Mouse (Mus musculus) kidney, adult 2 months (tissue): ENCODE results near the gene Rdx. TPM values are rescaled to one million over a fixed set of nuclear protein-coding genes. Genes with fewer than 3 reads are reported as not detected.

Experiments
- DNase-seq: peaks from one replicate; pipeline ENCODE4 v3.0.0; 2021
- H3K27ac ChIP-seq: fragments of 200-500 bp; 2 replicates; pipeline ENCODE4 v1.5.1; 2012; ENCODE audit warnings: low read depth, low read length, control low read depth, inconsistent platforms; ENCODE audit not compliant: insufficient read depth
- H3K27me3 ChIP-seq: fragments of 200-500 bp; replicated peaks from 2 replicates; pipeline ENCODE4 v1.6.1; 2012; ENCODE audit warnings: mild to moderate bottlenecking, moderate library complexity, low read length, inconsistent platforms; ENCODE audit not compliant: control insufficient read depth, insufficient read depth
- H3K36me3 ChIP-seq: fragments of 200-500 bp; 2 replicates; pipeline ENCODE4 v1.6.1; 2012; ENCODE audit warnings: mild to moderate bottlenecking, moderate library complexity, low read length, inconsistent platforms; ENCODE audit not compliant: control insufficient read depth, insufficient read depth
- H3K4me1 ChIP-seq: fragments of 200-500 bp; 2 replicates; pipeline ENCODE4 v1.6.1; 2011; ENCODE audit warnings: low read length; ENCODE audit not compliant: control insufficient read depth, insufficient read depth
- H3K4me3 ChIP-seq: fragments of 200-500 bp; 2 replicates; pipeline ENCODE4 v1.5.1; 2011; ENCODE audit warnings: mild to moderate bottlenecking, low read depth, low read length, control low read depth; ENCODE audit not compliant: insufficient read depth
- CTCF ChIP-seq: fragments of 200-500 bp; conservative IDR thresholded peaks from 2 replicates; pipeline ENCODE4 v1.5.1; 2011; ENCODE audit warnings: low read depth, mild to moderate bottlenecking, control low read depth, low read length, moderate library complexity, mixed read lengths; ENCODE audit not compliant: insufficient read depth, insufficient read length
- POLR2A ChIP-seq: fragments of 200-500 bp; IDR thresholded peaks from one replicate; pipeline ENCODE4 v1.6.1; 2011; ENCODE audit warnings: low read depth, low read length, control low read depth
- WGBS: fragments of 180-500 bp; shearing (Covaris S2); methylation state at CpG from one replicate; pipeline ENCODE4 v1.1.7; 2018; 5-methylcytosine and 5-hydroxymethylcytosine counted together
- polyA plus RNA-seq: library from polyadenylated mRNA; depleted of rRNA; stranded (reverse); fragments of >200 nt; gene quantifications from 2 replicates; pipeline ENCODE4 v1.2.3, GENCODE M21; 2012

Gene Rdx
- polyA plus RNA-seq, 1 experiment: 39.2 TPM

DNA sequence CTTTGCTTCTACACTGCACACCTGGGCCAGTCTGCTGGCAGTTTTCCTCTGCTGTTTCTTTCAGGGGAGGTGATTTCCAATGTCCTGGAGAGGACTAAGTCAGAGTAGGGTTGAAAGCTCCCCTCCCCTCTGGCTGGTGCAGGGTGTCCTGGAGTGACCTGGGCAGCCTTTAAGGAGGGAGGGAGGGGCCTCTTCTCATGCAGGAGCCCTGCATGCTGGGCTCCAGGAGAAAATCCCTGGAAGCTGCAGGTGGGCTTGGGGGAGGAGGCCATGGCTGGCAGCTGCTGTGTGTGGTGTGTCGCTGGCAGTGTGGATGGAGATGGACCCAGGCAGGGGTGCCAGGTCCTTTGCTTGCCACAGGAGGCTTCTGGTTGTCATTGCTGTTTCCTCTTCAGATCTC lies 50.4 kb downstream of the Rdx start:
- DNase-seq: no peak
- Histone ChIP-seq H3K4me3 (no peak overlapping the region), H3K27ac (no peak overlapping the region), H3K27me3 (no peaks in the 10 kb centered on the region), H3K4me1 (0 out of 2 replicates have a peak, but pooled peaks cover 8% of the 10 kb centered on the region), H3K36me3 (no peaks in the 10 kb centered on the region)
- WGBS: 81% methylated on average over 1 of the region's 1 CpGs
- TF ChIP-seq POLR2A (no peak), CTCF (no peak)

DNA sequence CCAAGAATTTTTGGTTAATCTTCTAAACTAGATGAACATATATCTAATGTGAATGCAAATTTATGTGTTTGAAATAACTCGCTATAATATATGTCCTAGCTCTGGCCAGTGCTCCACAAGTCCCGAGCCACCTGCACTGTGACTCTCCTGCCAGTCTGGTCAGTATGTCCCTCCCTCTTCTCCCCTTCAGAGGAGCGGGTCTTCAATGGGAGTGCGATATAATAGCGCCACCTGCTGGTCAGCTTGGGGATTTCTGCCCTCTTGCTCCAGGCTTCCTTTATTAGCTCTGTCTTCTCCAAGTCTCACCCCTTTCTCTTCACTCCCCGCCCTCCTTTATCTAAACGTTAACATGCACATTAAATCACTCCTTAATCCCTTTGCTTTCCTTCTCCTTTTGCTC lies 51.6 kb downstream of the Rdx start:
- no peaks in the 10 kb centered on the region for H3K27me3 ChIP-seq
- no peaks in the 10 kb centered on the region for H3K36me3 ChIP-seq
- 0 out of 2 replicates have a peak, but pooled peaks cover 5% of the 10 kb centered on the region for H3K4me1 ChIP-seq
- no peak overlapping the region; the same call in 1 of the 2 replicates for H3K27ac ChIP-seq
- peak; percentile 85 for DNase-seq
- TF ChIP-seq CTCF: peak; percentile 99
- TF ChIP-seq POLR2A: no peak
- under 1% methylated on average over 7 of the region's 7 CpGs for WGBS
- H3K4me3 ChIP-seq: no peak overlapping the region

DNA sequence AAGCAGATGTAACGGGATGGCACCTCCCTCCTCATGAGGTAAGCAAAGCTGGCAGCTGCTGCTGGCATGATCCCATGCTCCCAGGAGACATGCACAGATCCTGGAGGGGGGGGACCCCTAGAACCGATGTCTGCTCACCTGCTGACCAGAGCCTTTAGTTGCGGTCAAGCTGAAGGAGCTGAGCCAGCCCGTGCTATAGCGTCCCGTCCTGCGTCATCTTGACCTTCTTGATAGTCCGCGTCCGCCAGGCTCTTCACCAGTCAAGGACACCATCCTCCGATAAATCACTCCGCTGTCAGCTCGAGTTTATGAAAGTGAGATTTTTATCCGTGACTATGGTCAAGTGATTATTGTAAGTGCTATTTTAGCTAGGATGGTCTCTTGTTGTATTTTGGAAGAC lies 53.5 kb downstream of the Rdx start:
- 93% methylated on average over 14 of the region's 14 CpGs for WGBS
- DNase-seq: no peak
- no peak overlapping the region for H3K4me3 ChIP-seq
- TF ChIP-seq CTCF: no peak
- TF ChIP-seq POLR2A: no peak
- no peaks in the 10 kb centered on the region for H3K36me3 ChIP-seq
- no peak overlapping the region for H3K27ac ChIP-seq
- 0 out of 2 replicates have a peak, but pooled peaks cover 5% of the 10 kb centered on the region for H3K4me1 ChIP-seq
- no peaks in the 10 kb centered on the region for H3K27me3 ChIP-seq

DNA sequence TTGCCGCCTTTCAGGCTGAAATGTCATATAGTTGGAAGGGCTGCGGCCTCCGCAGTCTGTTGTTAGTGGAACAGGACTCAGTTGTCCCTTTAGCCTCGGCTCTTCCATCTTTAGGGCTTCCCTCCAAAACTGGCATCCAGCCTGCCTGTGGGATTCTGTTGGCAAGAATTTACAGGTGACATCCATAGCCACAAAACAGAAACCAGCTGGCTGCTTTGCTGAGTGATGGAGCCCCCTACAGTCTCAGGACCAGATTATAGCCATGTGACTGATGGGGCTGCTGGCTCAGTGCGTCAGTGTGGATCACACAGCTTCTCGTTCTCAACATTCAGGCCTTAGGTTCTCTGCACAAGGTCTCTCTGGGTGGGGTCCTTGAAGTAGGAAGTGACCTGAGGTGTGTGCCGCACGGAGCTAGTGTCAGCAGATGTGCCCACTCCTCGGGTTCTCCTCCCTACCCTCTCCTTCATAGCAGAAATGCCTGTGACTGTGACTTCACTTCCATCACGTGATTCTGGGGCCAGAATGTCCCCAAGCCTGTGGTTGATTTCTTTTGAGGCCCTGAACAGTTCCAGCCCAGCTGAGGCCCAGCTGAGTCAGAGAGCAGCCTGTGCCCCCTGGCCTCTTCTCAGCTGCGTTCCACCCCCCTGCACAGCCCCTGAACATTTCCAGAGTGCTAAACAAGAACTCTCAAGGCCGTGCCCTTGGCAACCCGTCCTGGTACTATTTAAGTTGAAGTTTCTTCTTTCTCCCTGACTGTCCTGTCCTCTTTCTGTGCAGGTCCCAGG lies 55.3 kb downstream of the Rdx start:
- Histone ChIP-seq H3K27ac (no peak overlapping the region), H3K4me3 (no peak overlapping the region), H3K4me1 (no peaks in the 10 kb centered on the region), H3K27me3 (no peaks in the 10 kb centered on the region), H3K36me3 (no peaks in the 10 kb centered on the region)
- TF ChIP-seq CTCF (no peak), POLR2A (no peak)
- no peak for DNase-seq
- WGBS: 70% methylated on average over 13 of the region's 13 CpGs

DNA sequence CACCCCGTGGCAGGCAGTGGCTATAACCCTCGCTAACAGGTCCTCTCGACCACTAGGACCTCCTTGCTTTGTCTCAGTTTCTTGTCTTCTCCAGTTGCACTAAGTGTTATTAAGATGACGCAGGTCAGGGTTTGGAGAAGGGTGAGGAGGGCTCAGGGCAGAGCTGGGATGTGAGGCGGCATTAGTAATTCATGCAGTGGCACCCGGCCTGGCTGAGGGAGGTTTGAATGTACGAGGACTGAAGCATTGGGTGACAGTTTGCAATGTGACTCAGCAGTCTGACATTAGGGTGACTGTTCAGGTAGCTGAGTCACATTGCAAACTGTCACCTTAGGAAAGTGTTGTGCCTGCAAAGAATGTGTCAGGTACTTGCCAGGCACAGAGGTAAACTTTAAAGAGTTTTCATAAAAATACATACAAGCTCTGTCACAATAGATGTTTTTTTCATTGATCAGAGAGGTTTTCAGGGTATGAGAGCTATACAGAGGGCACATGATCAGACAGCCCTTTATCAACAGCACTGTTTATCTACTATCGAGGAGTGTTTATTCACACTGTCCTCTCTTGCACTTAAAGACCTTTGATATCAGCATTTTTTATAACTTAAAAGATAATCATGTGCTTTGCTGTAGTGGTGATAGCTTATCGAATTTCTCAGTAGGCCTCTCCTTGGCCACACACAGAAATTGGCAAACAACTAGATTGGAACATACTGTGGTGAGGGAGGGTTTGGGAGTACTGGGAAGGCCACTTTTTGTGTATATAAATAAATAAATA lies 56.7 kb downstream of the Rdx start:
- no peaks in the 10 kb centered on the region for H3K27me3 ChIP-seq
- TF ChIP-seq POLR2A (no peak), CTCF (no peak)
- no peak overlapping the region for H3K27ac ChIP-seq
- WGBS: 76% methylated on average over 9 of the region's 9 CpGs
- no peak for DNase-seq
- no peaks in the 10 kb centered on the region for H3K4me1 ChIP-seq
- no peaks in the 10 kb centered on the region for H3K36me3 ChIP-seq
- no peak overlapping the region for H3K4me3 ChIP-seq

DNA sequence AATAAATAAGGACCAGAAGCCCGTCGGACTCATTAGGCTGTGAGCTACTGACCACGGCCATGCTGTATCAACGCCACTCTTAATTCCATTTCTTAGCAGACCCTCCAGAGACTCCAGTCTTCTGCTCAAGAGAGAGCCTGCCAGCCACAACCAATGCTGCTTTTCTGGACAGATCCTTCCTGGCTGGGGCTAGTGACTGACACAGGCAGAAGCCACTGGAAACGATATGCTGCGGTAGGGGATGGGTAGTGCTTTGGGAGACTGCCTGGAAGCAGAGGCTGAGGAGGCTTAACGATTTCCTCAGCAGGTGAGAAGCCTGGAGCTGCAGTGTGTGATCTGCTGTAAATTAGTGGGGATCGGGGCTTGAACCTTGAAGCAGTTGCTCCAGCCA lies 57.2 kb downstream of the Rdx start:
- Histone ChIP-seq H3K27ac (no peak overlapping the region), H3K4me3 (no peak overlapping the region), H3K27me3 (no peaks in the 10 kb centered on the region), H3K4me1 (no peaks in the 10 kb centered on the region), H3K36me3 (no peaks in the 10 kb centered on the region)
- no peak for TF ChIP-seq POLR2A
- TF ChIP-seq CTCF: no peak
- DNase-seq: no peak
- WGBS: 88% methylated on average over 8 of the region's 8 CpGs

DNA sequence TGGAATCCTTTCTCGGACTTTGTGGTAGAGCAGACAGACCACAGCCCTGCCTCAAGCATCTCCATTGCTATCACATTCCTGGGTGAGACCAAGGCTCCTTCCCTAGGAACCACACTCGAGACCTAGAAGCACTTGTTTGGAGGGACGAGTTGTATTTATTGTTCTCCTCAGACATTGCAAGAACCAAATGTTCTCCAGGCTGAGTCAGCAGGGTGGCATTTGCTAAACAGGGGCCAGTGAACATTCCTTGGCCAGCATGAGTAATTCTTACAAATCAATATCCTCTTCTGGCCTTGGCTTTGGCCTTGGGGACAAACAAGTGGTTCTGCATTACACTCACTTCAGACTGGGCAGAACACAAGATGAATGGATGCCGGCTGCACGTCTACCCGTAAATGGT lies 58.5 kb downstream of the Rdx start:
- Histone ChIP-seq H3K27ac (no peak overlapping the region), H3K36me3 (no peaks in the 10 kb centered on the region), H3K4me3 (no peak overlapping the region), H3K27me3 (no peaks in the 10 kb centered on the region), H3K4me1 (no peaks in the 10 kb centered on the region)
- DNase-seq: no peak
- no peak for TF ChIP-seq CTCF
- TF ChIP-seq POLR2A: no peak
- WGBS: 76% methylated on average over 6 of the region's 6 CpGs
